Mouse (Mus musculus) limb, embryonic 11.5 days (tissue): ENCODE measurements around the gene Trmt1l. TPM values are rescaled to one million over a fixed set of nuclear protein-coding genes. Genes with fewer than 3 reads are reported as not detected.

Source experiments
- ATAC-seq: fragments of 200-750 bp; cut with Nextera tagmentation; 2 replicates; pipeline ENCODE4 v1.8.0; 2017; ENCODE audit warnings: low read depth; ENCODE audit not compliant: insufficient number of reproducible peaks, low FRiP score, low TSS enrichment
- DNase-seq: peaks from one replicate; pipeline ENCODE4 v3.0.0-alpha.2; 2015; ENCODE audit warnings: low spot score
- H3K27ac ChIP-seq: fragments of 300-500 bp; sonication (generic); replicated peaks from 2 replicates; pipeline ENCODE4 v1.5.1; 2014; ENCODE audit warnings: low read depth, mild to moderate bottlenecking, low read length
- H3K27me3 ChIP-seq: fragments of 300-500 bp; sonication (generic); 2 replicates; pipeline ENCODE4 v1.6.1; 2014; ENCODE audit warnings: mild to moderate bottlenecking, low read length, mixed read lengths; ENCODE audit not compliant: control insufficient read depth, insufficient read depth
- H3K36me3 ChIP-seq: fragments of 300-500 bp; sonication (generic); 2 replicates; pipeline ENCODE4 v1.6.1; 2014; ENCODE audit warnings: mild to moderate bottlenecking, low read length, moderate library complexity, mixed read lengths; ENCODE audit not compliant: control insufficient read depth, insufficient read depth
- H3K4me1 ChIP-seq: fragments of 300-500 bp; sonication (generic); 2 replicates; pipeline ENCODE4 v1.6.1; 2014; ENCODE audit warnings: low read length, mixed read lengths; ENCODE audit not compliant: control insufficient read depth, insufficient read depth
- H3K4me2 ChIP-seq: fragments of 300-500 bp; sonication (generic); 2 replicates; pipeline ENCODE4 v1.6.1; 2014; ENCODE audit warnings: low read depth, mild to moderate bottlenecking, moderate library complexity; ENCODE audit not compliant: severe bottlenecking
- H3K4me3 ChIP-seq: fragments of 300-500 bp; sonication (generic); 2 replicates; pipeline ENCODE4 v1.5.1; 2014; ENCODE audit warnings: low read depth, low read length
- H3K9ac ChIP-seq: fragments of 300-500 bp; sonication (generic); 2 replicates; pipeline ENCODE4 v1.6.1; 2014; ENCODE audit warnings: mild to moderate bottlenecking, low read length
- H3K9me3 ChIP-seq: fragments of 300-500 bp; sonication (generic); 2 replicates; pipeline ENCODE4 v1.6.1; 2016; ENCODE audit warnings: low read length; ENCODE audit not compliant: control insufficient read depth
- WGBS: fragments of 180-500 bp; shearing (Covaris S2); extraction: QIAGEN DNeasy Blood & Tissue Kit; methylation state at CpG from one replicate; pipeline ENCODE4 v1.1.7; 2014; 5-methylcytosine and 5-hydroxymethylcytosine counted together
- microRNA-seq: library from miRNA; unstranded; fragments of <30 nt; microRNA quantifications from one replicate; pipeline ENCODE4, GENCODE M21; 2016
- polyA plus RNA-seq: library from polyadenylated mRNA; unstranded; fragments of >200 nt; fragmentation: Nextera tagmentation; extraction: Ambion mirVana; gene quantifications from 2 replicates; pipeline ENCODE4 v1.2.1, GENCODE M21; 2014

Gene Trmt1l
- polyA plus RNA-seq, 1 experiment from 2014 or later: 49.6 TPM

- H3K4me1 ChIP-seq: no peaks in the 10 kb centered on the region
- no peaks in the 10 kb centered on the region for H3K27me3 ChIP-seq
- DNase-seq (no peak), ATAC-seq (no peak)
- H3K4me2 ChIP-seq: no peak overlapping the region
- 89% methylated on average over 2 of the region's 2 CpGs for WGBS
- H3K27ac ChIP-seq: no peak overlapping the region
- H3K4me3 ChIP-seq: no peak overlapping the region
- no peak overlapping the region for H3K9ac ChIP-seq
- no peaks in the 10 kb centered on the region for H3K9me3 ChIP-seq
- H3K36me3 ChIP-seq: no peaks in the 10 kb centered on the region
Observed at GRCm38 (mm10) chr1:151497942-151498341, 69.6 kb downstream of the Trmt1l start.

GRCm38 (mm10) chr1:151498381-151498780, 70.0 kb downstream of the Trmt1l start:
- ATAC-seq (no peak), DNase-seq (no peak)
- no peak overlapping the region for H3K9ac ChIP-seq
- no peaks in the 10 kb centered on the region for H3K4me1 ChIP-seq
- H3K27ac ChIP-seq: no peak overlapping the region
- no peak overlapping the region for H3K4me3 ChIP-seq
- H3K9me3 ChIP-seq: no peaks in the 10 kb centered on the region
- H3K36me3 ChIP-seq: no peaks in the 10 kb centered on the region
- no peak overlapping the region for H3K4me2 ChIP-seq
- 90% methylated on average over 3 of the region's 3 CpGs for WGBS
- H3K27me3 ChIP-seq: no peaks in the 10 kb centered on the region

- H3K4me1 ChIP-seq: no peaks in the 10 kb centered on the region
- peak; percentile 45 for ATAC-seq
- under 1% methylated on average over 57 of the region's 59 CpGs for WGBS
- peak overlapping the region; percentile 97 for H3K9ac ChIP-seq
- H3K36me3 ChIP-seq: no peaks in the 10 kb centered on the region
- no peaks in the 10 kb centered on the region for H3K27me3 ChIP-seq
- H3K4me2 ChIP-seq: peak overlapping the region; percentile 52
- peak; percentile 80 for DNase-seq
- H3K4me3 ChIP-seq: peak overlapping the region; percentile 94
- no peaks in the 10 kb centered on the region for H3K9me3 ChIP-seq
- H3K27ac ChIP-seq: peak overlapping the region; percentile 98
Observed at GRCm38 (mm10) chr1:151499815-151500501, 71.6 kb downstream of the Trmt1l start.

GRCm38 (mm10) chr1:151500531-151501361, 72.4 kb downstream of the Trmt1l start, which contains the start of gene Rnf2:
Gene Rnf2, minus strand, starts transcription at chr1:151500955.
- peak; percentile 94 for DNase-seq
- H3K4me1 ChIP-seq: no peaks in the 10 kb centered on the region
- H3K27ac ChIP-seq: peak within 1 kb of the TSS; percentile 98
- H3K4me3 ChIP-seq: peak within 1 kb of the TSS; percentile 94
- H3K27me3 ChIP-seq: no peaks in the 10 kb centered on the region
- peak within 1 kb of the TSS; percentile 52 for H3K4me2 ChIP-seq
- peak within 1 kb of the TSS; percentile 97 for H3K9ac ChIP-seq
- H3K36me3 ChIP-seq: no peaks in the 10 kb centered on the region
- under 1% methylated on average over 67 of the region's 90 CpGs for WGBS
- peak; percentile 97 for ATAC-seq
- no peaks in the 10 kb centered on the region for H3K9me3 ChIP-seq

Small RNAs within 50 kb of the gene (microRNA-seq; reads per million reads assigned to microRNA genes)
- 1.2 reads per million for gene Mir7682

Other genes with a start within 250 kb of the Trmt1l start
- gene Gm47985, start 246.0 kb upstream of the Trmt1l start, polyA plus RNA-seq: 0.44 and 0.57 TPM in 2 replicates
- gene Gm8947, start 236.2 kb upstream of the Trmt1l start, polyA plus RNA-seq: 0.24 and 0.38 TPM in 2 replicates
- not detected in 2 replicates for gene Gm47995, start 230.1 kb upstream of the Trmt1l start, polyA plus RNA-seq
- 0.65 TPM in 1 of 2 replicates, not detected in the other for gene 3110040M04Rik, start 224.4 kb upstream of the Trmt1l start, polyA plus RNA-seq
- gene Gm47996, start 218.4 kb upstream of the Trmt1l start, polyA plus RNA-seq: 0.24 TPM in 1 of 2 replicates, not detected in the other
- gene Ivns1abp, start 84.1 kb upstream of the Trmt1l start, polyA plus RNA-seq: 356 and 387 TPM in 2 replicates
- 18.9 and 22.9 TPM in 2 replicates for gene Swt1, start 87 bp upstream of the Trmt1l start, polyA plus RNA-seq
- gene Rnf2, start 72.4 kb downstream of the Trmt1l start, polyA plus RNA-seq: 121 and 131 TPM in 2 replicates
- 0.89 and 0.92 TPM in 2 replicates for gene Fam129a, start 142.6 kb downstream of the Trmt1l start, polyA plus RNA-seq